Mouse (Mus musculus): ENCODE measurements around the gene Rasa1.

The Rasa1 gene

DNA sequence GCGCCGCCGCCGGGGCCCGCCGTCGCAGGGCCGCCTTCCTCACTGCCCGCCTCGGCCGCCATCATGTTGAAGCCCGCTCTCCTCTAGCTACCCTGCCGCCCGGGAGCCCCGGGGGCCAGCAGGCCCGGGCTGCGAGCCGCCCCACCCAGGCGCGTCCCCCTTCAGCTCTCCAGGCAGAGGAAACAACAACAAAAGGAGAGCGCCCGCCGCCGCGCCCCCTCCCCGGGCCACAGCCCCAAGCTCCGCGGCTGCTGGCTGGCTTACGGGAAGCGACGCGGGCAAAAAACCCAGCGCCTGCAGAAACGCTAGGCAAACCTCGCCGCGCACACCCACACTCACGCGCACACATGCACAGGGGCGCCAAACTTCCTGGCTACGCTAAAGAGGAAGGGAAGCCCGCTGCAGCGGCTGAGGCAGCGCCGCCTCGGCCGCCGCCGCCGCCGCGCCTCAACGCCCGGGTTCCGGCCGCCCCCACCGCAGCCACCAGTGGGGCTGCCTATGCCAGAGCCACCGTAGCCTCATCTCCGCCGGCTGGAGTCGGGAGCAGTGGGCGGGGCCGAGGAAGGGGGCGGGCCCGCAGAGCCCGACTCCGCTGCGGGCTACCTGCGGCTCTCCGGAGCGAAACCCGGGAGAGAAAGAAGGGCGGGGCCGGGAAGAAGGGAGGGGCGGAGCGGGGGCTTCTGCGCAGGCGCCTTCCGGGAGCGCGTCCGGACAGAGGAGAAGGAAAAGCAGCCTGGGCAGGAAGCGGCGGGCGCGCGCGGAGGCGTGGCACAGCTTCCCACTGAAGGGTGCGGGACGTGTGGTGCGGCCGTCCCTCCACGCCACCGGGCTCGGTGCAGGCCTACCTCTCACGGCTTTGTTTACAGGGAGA, at the start of gene Rasa1:
Gene Rasa1, minus strand, starts transcription at position 288 of the 871 bp plus-strand sequence.
- peak; percentile 91 to 95 for DNase-seq

DNA sequence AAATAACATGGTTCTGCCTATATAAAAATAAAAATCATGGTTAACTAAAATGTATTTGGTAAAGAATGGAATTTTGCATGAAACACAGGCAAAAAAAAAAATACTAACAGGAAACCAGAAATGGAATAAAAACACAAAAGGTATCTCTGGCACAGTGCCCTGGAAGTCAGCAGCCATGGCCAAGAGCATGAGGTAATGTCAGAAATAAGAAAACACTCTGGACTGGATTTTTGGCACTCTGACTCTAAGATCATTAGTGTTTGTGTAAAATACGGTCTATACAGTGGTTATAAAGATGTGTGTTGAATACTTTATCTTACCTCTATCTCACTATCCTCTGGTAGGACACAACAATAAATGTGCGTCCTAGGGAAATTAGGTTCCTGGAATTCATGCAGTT, 22.6 kb upstream of the Rasa1 start:
- peak; percentile 43 to 47 for DNase-seq

DNA sequence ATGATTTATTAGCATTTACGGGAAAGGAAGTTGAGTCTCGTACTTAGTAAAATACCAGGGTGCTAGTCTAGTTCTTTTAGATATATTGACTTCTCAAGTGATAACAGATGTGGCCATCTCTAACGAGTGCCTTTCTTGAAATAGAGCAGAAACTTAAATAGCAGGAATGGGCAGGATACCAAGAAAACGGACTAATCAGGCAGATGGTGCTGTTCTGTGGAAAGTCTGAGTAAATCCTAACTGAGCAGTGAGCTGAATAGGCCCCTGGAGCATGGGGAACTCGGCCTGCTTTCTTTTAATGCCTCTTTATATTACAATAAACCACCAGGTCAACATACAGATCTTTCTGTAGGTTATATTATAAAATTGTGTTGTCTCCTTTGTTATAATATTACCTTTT, 22.0 kb upstream of the Rasa1 start:
- DNase-seq: peak; percentile 16 to 51

DNA sequence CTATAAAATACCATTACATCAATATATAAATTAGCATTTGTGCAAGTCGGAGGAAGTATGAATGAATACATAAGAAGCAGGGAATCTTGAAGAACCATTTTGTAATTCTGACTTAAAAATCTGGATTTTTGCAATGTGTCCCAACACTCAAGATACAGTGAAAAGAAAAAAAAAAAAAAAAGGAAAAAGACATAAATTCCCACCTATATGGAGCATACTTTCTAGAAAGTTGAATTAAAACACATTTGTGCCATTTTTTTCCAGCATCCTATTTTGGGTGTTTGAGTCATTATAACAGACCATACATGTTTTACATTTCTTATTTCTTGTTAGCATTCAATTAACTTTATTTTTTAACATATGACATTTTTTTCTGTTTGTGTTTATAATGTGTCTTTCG, 21.6 kb upstream of the Rasa1 start:
- no peak for DNase-seq

DNA sequence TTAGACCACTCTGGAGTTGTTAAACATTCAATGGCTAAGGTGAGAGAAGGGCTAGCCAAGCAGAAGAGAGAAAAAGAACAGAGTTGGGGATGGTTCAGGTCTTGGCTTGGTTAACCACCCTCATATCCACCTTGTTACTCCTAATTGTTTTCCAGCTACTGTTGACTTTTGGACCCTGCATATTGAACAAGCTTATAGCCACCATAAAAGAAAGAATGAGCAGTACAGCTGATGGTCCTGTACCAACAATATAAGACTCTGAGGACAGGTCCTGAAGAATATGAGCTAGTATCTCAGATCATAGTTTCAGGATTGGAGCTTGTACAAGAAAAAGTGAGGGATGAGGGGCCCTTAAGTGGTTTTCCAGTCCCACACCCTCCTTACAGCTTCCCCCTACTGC, 17.1 kb upstream of the Rasa1 start:
- no peak for DNase-seq

DNA sequence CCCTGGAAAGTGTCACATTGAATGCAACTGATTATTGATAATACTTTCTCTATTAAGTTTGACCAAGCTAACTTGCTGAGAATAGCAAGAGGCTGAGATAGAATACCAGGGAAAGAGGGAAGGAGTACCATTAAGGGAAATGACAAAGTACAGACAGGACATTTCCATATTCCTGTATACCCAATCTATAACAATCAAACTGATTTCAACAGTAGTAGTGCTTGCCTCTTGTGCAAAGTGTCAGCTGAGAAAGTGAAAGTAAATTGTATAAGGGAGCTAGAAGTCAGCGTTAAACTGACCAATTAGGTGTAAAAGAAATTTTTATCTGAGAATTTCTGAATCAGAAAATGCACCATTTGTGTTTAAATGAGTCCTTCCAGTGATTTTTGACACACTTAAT, 1.7 kb upstream of the Rasa1 start:
- no peak for DNase-seq

DNA sequence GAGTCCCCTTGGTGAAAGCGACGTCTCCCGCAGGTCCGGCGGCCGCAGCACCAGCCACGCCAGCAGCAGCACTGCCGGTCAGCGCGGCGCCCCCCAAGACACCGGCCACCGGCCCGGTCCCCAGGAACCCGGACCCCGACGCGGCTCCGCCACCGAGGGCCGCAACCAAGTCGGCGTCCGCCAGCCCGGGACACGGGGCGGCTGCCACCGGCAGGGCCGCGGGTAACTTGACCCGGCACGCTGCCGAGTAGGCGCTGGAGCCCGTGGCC, 422 bp downstream of the Rasa1 start:
- DNase-seq: no peak

DNA sequence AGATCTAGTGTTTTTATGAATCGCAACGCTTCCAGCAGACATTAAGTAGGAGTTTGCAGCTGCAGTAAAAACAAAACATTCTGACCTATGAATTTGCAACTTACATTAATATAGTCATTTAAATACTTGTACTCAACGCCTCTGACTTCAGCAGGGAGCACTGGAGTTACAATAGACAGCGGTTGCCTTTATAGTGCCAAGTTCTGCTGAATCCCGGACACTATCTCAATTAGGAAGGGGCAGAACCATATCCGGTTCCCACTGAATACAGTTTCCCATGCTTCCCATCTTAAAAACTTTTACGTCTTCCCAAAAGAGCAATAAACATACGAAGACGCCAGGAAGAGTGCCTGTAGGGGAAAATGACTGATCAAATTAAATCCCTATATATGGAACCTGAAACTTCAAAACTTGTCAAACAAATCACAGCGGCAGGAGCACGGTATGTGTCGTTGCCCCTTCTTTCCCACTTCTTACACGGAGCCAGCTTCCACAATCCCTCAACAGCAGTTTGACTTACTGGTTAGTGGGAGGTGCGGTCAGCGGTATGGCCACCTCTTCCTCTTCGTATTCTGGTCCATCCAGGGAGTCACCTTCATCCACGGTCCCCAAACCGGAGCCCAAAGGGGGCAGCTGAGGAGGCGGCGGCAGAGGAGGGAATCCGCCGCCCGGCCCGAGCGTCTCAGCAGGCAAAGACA, 905 bp downstream of the Rasa1 start:
- DNase-seq: no peak

DNA sequence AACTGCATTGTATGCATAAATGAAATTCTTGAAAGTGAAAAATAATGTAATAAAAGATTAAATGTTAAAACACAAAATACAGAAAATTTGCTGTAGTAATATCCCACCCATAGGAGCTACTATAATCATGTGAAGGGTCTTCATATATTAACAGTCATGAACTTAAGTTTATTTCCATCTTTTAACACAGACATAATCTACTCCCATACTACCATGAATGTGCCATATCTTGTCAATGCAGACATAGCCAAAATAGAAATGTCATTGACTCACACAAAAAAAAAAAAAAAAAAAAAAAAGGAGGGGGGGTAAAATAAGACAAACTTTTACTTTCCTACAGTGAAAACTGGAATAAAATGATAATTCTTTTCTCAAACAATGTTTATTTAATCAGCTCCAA, 6.3 kb downstream of the Rasa1 start:
- no peak for DNase-seq

DNA sequence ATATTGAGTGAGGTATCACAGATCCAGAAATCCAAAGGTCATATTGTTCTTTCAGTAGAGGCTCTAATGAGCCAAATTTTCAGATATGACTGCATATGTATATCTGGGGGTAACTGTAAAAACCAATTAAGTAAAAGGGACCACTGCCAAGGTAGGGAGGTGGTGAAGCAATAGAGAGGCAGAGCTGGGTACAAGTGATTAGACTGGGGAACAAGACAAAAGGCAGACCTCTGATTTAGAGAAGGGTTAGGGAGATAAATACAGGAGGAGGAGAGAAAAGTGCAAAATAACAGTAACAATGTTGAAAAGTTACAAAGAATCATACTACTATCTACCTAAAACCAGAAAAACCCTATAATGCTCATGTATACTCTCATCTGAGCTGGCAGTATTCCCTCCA, 10.0 kb downstream of the Rasa1 start:
- DNase-seq: no peak

DNA sequence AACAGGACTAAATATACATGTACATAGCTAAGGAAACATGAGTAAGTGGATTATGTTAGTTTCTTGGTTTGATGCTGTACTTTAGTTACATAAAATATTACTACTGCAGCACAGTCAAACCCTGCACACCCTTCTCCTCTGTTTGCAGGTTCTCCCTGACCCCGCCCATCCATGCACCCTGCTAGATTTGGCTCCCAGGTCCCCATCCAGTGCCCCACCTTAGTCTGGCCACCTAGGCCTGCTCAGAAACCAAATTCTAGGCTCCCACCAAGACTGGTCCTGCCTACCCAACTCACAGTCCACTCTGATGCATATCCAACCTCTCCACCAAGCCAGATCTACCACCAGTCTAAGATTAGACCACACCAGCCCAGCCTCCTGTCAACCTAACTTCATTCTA, 14.4 kb downstream of the Rasa1 start:
- DNase-seq: no peak

DNA sequence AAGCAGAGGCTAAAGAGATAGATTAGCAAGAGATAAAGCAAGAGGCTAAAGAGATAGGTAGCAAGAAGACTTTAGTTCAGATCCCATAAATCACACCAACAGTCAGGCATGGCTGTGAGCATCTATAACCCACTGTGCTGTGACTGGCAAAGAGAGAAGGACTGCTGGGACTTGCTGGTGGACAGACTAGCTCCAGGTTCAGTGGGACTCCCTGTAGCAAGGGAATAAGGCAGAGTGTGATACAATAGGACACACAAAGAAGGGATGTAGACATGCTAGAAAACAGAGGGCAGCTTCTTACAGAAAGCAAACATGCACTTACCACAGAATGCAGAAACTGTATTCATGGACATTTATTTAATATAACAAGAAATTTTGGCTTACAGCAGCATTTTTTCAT, 15.1 kb downstream of the Rasa1 start:
- DNase-seq: no peak

DNA sequence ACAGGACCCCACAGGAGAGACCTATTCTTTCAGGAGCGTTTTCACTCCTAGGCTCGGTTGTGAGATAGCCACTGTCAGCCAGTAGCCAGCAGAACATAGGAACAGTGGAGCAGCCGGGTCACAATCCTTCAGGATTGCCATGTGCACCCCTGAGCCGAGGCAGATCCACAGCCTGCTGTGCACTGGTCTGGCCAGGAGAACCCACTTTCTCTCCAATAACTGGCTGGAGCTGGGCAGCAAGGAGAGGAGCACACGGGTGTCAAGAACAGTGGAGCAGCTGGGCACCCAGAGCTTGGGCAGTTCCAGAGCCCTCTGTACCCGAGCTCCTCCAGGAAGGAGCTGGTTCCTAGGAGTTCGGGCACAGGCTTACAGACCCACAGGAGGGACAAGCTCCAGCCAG, 50.2 kb downstream of the Rasa1 start:
- DNase-seq: peak in 1 of 2 experiments; percentile 8

DNA sequence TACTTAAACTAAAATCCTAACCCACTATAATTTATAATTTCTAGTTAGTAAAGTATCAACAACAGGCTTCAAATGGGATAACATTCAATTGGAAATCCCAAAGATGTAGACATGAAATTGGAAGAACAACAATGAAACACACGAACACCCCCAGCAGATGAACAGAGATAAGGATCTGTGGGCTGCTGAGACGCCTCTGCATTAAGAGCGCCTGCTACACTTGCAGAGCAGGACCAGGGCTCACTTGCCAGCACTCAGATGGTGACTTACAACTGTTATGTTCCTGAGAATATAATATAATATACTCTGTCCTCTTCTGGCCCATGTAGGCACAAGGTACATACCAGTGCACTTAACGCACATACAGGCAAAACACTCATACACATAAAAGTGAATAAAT, 70.3 kb downstream of the Rasa1 start:
- no peak for DNase-seq

DNA sequence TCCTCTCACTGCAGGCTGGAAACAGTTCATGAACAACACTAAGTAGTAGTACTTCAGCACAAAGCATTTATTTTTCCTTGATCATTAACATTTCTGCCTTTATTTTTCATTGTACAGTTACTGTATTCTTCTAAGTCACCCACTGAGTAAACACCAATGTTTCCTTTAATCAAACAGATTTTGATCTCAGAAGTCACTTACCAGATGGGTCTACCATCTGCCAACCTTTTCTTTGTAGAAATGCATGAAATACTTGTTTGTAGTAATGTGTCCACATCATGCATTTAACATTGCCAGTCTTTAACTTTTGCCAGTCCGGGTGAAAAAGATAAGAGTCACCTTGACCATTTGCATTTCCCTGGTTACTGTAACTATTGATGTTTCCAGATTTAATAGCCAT, 78.6 kb downstream of the Rasa1 start:
- DNase-seq: no peak

DNA sequence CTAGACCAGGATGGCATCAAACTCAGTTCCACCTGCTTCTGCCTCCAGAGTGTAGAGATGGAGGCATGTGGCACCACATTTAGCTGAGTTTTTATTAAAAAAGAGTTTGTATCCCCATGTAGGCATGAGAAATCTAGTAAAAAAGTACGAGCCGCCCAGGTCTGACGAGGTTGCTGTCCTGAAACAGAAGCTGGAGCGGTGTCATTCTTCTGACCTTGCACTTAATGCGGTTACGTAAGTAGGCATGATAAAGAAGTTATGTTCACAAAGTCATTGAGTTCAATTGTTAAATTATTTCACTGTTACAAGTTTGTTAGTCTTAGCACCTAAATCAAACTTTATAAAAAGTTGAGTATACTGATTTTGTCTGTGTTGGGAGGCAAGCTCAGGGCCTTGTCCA, 80.3 kb downstream of the Rasa1 start:
- no peak for DNase-seq

DNA sequence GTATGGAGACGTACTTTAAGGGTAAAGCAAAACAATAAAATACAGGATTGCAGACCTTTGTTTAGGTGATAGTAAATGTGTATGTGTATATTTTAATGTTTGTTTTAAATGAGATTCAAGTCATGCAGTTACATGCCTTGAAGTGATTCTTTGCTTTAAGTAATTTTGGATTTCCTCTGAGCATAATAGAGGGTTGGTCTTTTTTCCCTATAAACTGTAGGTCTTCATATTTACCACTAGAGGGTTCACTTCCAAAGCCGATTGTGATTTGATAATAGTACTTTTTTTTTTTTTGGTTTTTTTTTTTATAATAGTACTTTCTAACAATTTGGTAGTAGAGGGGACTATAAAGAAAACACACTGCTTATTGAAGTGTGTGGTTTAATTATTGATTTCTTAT, 81.4 kb downstream of the Rasa1 start:
- no peak for DNase-seq

DNA sequence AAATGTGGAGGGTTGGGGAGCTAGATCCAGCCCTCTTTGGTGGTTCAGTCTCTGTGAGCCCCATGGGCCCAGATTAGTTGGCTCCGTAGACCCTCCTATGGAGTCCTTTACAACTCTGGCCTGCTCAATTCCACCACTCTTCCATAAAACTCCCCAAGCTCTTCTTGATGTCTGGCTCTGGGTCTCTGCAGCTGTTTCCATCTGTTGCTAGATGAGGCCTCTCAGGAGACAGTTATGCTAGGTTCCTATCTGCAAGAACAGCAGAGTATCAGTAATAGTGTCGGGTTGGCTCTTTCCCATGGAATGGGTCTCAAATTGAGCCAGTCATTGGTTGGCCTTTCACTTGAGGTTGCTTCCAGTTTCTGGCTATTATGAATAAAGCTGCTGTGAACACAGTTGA, 97.7 kb downstream of the Rasa1 start:
- no peak for DNase-seq

DNA sequence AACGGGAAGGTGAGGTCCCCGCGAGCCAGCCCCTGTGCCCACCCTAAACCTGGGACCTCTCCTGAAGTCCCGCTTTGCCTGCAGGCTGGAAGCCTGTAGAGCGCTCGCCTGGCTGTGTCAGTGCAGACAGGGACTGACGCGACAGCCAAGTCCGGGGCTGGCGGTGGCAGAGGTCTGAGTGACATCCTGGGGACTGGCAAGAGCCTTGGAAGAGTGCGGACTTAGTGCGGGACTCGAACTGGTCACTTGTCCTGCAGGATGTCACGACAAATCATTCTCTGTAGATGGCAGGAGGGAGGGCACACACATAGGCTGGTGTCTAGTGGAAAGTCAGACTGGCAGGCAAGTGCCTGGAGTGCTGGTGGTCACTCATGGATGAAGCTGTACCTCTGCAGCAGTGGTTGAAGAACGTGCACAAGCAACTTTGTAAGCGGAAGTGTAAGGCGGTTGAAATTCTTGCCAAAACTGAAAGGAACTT, 99.2 kb downstream of the Rasa1 start:
- DNase-seq: no peak

DNA sequence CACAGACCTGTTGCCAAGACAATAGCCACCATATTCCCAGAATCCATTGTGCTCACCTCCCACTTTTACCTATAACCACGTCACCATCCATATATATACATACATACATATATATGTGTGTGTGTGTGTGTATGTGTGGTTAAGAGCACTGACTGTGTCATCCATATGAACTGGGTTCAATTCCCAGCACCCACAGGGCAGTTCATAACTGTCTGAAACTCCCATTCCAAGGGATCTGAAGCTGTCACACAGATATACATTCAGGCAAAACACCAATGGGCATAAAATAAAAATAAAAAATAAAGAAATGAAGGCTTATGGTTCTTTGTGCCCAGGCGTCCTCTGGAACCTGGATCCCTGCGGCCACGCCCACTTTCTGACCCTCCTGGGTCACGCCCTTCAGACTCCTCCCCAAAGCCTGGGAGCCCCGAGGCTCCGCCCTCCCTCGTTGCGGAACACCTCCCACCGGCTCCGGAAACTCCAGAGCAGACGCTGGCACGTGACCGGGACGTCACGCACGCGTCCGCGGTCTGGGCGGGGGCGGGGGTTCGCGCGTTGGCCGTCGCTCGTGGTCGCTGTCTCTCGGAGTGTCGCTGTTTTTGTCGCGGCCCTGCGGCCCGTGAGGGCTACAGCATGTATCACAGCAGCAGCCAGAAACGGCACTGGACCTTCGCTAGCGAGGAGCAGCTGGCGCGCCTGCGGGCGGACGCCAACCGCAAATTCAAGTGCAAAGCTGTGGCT, 99.9 kb downstream of the Rasa1 start, which contains the start of gene Ccnh:
Gene Ccnh, plus strand, starts transcription at position 506 of the 741 bp plus-strand sequence.
- DNase-seq: peak; percentile 87 to 93
